ENCODE assay signal across 8 mouse cellular contexts in genomic region chr2:32450881-32451844, GRCm38 (mm10). TPM values are rescaled to one million over a fixed set of nuclear protein-coding genes. Genes with fewer than 3 reads are reported as not detected.
DNase-seq lines count a peak whose midpoint lies in the region; ATAC-seq lines count a peak whose summit lies in the region.

Gene Slc25a25 (minus strand): TSS chr2:32451445.

- H3K4me2 ChIP-seq in hindbrain, embryonic 12.5 days (replicated peaks) = peak within 1 kb of the TSS; percentile 83

- no peaks in the 10 kb centered on the region for H3K9me3 ChIP-seq in hindbrain, embryonic 12.5 days (replicated peaks)

- peak; percentile 93 for ATAC-seq in hindbrain, embryonic 12.5 days (ENCODE audit: low FRiP score)

- peaks cover 14% of the 10 kb centered on the region for H3K36me3 ChIP-seq in hindbrain, embryonic 12.5 days

- no peaks in the 10 kb centered on the region for H3K27me3 ChIP-seq in hindbrain, embryonic 12.5 days

- H3K4me1 ChIP-seq in hindbrain, embryonic 12.5 days = peaks cover 29% of the 10 kb centered on the region

- peak; percentile 97 for DNase-seq in Muller cell, postnatal 12 days (ENCODE audit: inconsistent ontology term)
- DNase-seq in cerebellum, adult 9-11 months = peak; percentile 98
- peak; percentile 96 to 98 for DNase-seq in frontal cortex, postnatal 10 days (ENCODE audit: low spot score in 2 of 2)
- DNase-seq in layer of hippocampus, postnatal 14 days (ENCODE audit: low spot score in 2 of 2) = peak; percentile 97 to 99
- DNase-seq in lung, postnatal 14 days = peak; percentile 99
- peak; percentile 92 for DNase-seq in retina, adult 2 months (ENCODE audit: low read depth, low spot score)
- DNase-seq in thymus, postnatal 36 days = peak; percentile 95 to 98

- peak within 1 kb of the TSS; percentile 82 for H3K9ac ChIP-seq in hindbrain, embryonic 12.5 days

- H3K4me3 ChIP-seq in hindbrain, embryonic 12.5 days = peak within 1 kb of the TSS; percentile 88

- under 1% methylated on average over 98 of the region's 103 CpGs for WGBS in hindbrain, embryonic 12.5 days

- peak within 1 kb of the TSS; percentile 96 for H3K27ac ChIP-seq in hindbrain, embryonic 12.5 days

RNA-seq across cellular contexts. Expression of gene Slc25a25, which starts in this region (rescaled TPM):
- 40.2 and 41.6 TPM in 2 replicates for polyA plus RNA-seq in hindbrain, embryonic 12.5 days (2016; fragmentation: Nextera tagmentation; extraction: Ambion mirVana)
- 10 to 100 TPM; 45.5 to 50.3 TPM for total RNA-seq in layer of hippocampus, postnatal 14 days (2021)

Comparison
In these comparisons a context has a peak if more than half of its experiments do, and no peak if none do; other contexts are left out.
1. Peak in every context shown above with its lines: DNase-seq, ATAC-seq, H3K4me3 ChIP-seq and H3K27ac ChIP-seq.